Mouse (Mus musculus) kidney, postnatal 10 days (tissue): ENCODE data around the gene Rbm17.

Experiments
- DNase-seq: peaks from one replicate; pipeline ENCODE4 v3.0.0; 2021; ENCODE audit warnings: mixed read lengths

Rbm17 gene

DNA sequence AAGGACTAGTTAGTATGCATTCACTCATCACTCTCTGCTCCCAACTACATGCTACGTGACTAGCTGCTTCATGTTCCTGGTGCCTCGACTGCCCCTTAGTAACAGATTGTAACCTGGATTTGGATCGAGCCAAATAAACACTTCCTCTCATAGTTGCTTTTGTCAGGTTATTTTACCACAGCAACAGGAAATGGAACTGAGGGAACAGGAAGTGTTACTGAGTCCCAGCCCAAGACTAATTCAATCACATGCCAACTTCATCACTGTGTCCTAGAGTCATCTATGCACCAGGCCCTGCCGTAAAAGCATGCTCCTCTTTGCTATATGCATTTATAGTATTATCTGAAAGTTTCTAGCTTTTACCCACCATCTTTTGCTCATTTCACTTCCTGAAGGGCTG is 16.0 kb downstream of the Rbm17 start:
- DNase-seq: no peak

DNA sequence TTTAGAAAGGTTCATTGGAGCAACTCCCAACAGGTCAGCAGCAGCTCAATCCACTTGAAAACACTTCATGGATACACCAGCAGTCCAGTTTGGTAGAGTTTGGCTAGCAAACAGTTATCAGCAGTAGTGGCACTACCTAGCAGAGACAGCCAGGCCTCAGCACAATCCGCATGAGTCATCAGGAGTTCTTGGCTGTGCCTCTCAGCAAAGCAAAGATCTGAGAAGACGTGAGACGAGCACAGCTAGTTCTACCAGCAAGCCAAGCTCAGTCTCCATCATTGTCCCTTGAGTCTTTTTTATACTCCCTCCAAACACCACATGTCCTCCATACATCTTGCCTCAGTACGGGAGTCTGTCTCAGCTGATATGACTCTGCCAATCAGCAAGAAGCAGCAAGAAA is 24.6 kb downstream of the Rbm17 start:
- DNase-seq: no peak

DNA sequence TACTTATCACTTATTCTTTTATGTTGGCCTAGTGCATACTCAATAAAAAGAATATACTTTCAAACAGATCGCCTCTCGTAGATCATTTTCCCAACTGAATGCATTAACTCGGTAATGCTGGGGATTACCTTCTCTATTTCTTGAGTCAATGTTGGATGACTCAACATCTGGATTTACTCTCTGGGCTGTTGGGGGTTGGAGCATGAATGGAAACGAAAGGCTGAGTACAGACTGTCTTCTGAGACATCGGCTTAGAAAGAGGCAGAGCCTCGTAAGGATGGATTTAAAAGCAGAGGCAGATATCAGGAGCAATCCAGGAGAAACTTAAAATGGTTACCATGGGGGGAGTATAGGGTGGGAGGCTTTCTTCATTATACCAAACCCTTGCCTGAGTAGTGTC is 25.8 kb downstream of the Rbm17 start:
- DNase-seq: no peak

DNA sequence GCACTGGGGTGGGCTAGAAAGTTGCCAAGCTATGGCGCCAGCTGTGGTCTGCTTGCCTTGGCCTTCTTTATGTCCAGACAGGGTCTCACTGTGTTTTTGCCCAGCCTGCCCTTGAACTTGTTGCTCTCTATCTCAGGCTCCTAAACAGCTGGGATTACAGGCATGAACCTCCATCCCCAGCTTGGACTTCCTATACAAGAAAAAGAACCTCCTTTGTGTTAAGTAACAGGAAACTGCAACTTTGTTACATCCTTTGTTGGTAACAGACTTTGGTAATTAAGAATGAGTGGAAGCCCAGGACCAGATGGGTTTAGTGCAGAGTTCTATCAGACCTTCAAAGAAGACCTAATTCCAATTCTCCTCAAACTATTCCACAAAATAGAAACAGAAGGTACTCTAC is 30.3 kb downstream of the Rbm17 start:
- no peak for DNase-seq

DNA sequence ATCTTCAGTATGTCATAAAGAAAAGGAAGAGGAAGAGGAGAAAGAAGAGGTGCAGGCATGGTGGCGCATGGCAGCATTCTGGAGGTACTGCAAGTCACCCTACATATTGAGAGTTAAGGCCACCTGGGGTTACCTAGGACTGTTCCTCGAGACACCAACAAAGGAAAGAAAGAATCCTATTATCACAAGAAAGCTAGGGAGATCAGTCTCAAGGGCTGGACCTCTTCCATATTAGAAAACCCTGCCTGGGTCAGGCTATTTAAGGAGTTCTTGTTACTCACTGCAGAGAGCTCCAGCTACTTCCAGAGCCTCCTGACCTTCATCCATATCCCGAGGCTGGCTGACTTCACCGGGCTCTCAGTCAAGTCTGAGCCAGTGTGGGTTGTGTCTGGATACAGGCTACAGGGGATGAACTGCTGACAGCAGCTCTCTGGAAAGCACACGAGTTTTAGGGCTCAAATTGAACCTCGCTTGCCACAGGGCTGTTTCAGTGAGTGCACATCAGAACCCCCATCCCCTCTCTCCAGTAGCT is 32.9 kb downstream of the Rbm17 start:
- DNase-seq: no peak

DNA sequence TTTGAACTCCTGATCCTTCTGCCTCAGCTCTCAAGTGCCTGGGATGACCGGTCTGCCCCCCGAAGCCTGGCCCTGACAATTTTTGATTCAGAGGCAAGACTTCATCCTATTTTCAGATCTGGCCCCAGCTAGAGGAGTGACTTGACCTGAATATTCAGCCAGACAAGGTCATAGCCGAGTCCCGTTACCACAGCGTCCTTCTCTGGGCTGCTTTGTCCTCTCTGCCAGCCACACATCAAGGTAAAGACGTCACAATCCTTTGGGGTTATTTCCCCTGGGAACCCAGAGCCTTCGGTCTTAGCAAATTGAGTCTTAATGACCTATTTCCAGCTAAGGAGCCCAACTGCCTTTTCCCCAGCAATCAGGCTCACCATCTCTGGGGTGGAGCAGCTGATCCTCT is 35.5 kb downstream of the Rbm17 start:
- no peak for DNase-seq

DNA sequence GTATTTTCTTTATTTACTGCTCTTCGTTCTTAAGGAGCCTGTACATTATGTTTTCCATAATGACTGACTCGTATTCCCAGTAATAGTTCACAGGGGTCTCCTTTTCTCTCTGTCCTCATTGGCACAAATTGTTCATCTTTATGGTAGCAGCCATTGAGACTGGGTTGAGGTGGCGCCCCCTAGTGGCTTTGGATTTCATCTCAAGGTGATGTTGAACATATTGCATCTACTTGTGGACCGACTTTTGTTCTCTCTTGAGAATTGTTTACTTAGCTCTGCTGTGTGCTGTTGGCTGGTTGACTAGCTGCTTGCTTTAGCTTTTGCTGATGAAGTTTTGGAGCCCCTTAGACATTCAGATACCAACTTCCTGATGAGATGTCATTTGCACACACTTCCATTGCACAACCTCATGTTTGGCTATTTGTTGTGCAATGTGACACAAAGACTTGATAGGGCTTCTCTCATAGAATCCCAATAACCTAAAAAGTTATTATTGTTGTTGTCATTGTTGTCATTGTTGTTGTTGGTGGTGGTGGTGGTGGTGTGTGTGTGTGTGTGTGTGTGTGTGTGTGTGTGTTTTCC is 36.1 kb downstream of the Rbm17 start:
- peak; percentile 69 for DNase-seq

DNA sequence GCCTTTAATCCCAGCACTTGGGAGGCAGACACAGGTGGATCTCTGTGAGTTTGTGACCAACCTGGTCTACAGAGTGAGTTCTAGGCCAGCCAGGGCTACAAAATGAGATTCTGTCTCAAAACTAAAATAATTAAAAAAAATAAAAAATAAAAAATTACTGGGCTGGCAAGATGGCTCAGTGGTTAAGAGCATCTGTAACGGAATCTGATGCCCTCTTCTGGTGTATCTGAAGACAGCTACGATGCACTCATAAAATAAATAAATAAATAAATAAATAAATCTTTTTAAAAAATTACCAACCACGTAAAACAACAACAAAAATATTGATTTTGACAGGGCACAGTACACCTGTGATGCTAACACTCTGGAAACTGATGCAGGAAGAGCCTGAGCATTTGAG is 37.1 kb downstream of the Rbm17 start:
- DNase-seq: no peak

DNA sequence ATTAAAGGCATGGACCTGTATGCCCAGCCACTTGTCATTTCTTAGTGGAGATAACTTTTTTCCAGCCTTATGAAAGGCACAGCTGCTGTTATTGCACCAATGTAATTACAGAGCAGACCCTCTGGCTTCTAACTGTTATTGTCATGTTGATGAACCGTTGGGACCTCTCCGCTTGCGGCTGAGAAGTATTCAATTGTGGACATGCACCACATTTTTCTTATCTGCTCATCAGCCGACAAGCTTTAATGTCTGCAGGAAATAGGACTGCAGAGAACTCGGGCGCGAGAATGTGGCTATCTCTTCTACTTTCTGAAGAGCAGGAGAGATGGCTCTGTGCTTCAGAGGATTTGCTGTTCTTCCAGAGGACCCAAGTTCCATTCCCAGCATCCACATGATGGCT is 37.7 kb downstream of the Rbm17 start:
- DNase-seq: no peak

DNA sequence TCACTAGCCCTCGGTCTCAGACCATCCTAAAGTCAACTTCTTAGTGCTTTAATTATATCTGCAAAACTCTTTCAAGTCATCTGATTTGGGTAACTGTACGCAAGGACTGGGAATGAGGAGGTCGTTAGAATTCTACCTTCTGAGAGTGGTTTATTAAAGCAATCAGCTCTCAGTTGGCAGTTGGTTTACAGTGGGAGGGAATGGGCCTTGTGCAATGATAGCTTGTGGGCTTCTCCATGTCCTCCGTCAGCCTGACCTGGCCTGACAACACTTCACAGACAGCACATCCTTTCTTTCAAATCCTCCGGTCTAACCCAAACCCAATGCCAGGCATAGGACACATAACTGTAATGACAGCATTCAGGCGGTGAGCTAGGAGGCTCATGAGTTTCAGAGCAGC is 39.2 kb downstream of the Rbm17 start:
- no peak for DNase-seq

DNA sequence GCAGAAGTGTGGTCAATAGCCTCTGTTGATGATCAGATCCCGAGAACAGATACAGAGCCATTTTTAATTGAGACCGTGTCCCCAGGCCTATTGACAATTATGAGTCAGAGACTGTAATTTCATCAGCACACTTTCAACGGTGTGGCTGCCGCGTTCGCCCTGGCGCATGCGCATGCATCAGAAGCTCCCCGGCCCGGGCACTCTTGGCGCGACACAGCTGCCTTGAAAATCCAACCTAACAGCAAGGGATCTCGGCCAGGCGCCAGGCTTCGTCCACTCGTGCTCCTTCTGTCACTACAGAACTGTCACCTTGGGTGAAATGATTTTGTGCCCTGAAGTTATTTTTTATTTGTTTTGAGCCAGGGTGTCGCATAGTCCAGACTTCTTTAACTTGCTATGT is 40.7 kb downstream of the Rbm17 start:
- no peak for DNase-seq

DNA sequence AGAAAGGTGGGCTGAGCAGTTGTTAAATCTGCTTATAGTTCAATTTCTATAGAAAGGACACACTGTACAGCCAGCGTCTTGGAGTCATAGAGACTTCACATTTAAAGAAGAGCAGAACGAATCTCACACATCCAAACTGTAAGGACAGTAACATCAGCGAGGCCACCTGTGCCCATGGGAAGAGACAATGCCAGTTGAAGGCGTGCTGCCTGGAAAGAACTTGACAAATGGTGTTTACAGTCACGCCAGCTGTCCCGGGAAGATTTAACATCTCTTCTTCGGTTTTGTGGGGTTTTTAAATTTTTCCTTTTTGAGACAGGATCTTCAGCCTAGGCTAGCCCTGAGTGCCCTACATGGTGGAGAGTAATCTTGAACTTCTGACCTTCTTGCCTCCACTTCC is 45.3 kb downstream of the Rbm17 start:
- DNase-seq: no peak

DNA sequence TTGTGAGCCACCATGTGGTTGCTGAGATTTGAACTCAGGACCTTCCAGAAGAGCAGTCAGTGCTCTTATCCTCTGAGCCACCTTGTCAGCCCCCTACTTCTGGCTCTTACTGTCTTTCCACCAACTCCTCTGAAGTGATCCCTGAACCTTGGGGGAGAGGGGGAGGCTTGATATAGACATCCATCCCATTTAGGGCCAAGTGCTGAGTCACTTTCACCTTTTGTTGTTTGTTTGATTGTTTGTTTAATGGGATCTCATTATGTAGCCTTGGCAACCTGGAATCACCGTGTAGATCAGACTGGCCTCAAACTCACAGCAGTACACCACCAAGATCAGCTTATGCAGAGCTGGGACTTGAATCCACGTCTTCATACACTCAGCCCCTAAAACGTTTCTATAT is 46.7 kb downstream of the Rbm17 start:
- DNase-seq: no peak

DNA sequence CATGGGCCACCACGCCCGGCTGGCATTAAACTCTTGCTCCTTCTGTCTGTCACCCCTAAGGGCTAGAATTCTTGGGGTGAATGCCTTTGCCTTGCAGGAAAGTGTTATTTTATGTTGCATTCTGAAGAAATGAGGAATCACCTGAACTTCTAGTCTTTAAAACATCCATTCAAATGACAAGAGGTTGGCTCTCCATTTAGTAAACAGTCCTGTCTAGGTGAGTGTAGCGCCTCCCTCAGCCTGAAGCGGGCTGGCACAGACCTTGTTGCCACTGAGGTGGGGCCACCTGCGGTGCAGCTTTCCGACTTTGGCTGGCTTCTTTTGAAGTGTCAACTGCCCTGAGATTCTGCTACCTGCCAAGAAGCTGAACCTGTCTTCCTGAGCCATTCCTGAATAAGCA is 48.6 kb downstream of the Rbm17 start:
- DNase-seq: no peak

DNA sequence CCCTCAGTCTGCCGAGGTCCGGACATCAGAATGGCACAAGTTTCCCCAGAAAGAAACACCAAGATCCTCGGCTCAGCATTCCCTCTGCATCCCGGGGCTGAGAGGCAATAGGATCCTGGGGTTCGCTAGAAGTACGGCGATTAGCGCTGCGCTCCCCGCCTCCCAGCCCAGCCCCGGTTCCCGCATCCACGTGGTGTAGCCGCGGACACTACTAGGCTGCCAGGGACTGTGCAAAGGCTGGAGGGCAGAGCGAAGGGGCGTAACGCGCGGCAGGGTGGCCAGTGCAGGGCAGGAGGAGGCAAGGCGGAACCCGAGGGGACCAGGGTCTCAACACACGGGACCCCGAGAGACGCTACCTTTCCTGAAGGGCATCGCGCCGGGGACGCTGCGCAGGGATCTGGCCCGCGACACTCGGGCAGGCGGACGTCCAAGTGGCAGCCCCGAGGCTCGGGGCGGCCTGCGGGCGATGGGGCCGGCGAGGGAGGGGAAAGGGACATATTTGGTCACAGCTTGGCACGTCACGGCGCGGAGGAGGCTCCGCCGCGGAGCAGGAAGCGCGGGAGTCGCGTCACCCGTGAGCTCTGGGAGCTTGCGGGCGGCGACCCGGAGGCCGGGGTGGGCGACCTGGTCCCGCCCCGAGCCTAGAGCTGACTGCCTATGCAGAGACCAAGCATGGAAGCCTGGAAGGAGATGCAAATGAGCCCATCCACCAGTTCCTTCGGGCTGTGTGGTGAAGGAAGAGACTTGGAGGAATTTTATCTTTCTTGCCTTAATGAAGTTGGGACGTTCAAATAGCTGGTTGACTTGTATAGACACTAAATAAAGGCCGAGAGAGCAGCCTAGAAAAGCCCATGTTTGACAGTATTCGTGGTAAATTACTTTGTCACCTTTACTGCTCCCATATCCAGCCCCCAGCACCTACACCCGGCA is 50.2 kb downstream of the Rbm17 start, which contains the start of gene Pfkfb3:
Gene Pfkfb3, minus strand, starts transcription at position 607 of the 930 bp plus-strand sequence.
- DNase-seq: peak; percentile 85

DNA sequence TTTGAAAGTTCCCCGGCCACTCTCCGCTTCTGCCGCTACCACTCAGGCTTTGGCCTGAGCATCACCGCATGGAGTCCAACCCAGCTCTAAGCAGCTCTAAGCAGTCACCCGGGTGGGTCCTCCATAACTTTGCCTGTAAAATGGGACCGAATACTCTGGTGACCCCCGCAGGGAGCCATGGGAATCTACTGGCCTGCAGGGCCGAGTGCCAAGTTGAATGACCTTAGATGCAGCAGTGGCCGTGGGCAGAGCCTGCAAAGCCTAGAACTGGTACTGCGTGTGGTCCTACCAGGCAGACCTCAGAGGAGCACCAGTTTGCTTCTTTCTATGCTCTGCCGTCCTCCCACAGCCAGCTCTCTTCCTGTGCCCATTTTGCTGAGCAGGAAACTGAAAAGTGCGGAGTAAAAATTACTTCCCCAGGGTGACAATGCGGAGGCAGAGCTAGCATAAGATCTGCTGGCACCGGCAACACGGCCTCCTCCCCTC is 50.9 kb downstream of the Rbm17 start:
- DNase-seq: peak; percentile 58

DNA sequence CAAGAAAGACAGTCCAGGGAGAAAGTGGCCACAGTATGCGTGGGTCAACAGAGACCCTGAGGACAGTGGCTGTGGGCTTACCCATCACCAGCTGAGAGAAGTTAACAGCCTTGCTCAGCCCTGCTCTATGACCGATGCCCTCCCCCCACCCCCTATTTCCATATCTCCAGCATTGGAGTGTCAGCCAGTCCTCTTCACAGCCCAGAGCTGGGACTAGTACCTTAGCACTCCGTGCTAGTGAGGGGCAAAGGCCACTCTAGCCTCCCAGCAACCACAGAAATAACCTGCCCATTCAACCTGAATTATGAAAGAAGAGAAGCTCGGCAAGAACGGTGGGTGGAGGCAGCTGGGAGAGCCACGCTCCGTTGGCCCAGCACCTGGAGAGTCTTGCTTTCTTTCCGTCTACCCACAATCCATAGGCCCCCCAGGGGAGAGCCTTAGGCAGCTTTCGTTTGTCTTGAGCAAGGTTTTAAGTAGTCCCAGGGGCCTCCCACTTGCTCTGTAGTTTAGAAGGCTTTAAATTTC is 51.6 kb downstream of the Rbm17 start:
- DNase-seq: peak; percentile 59

DNA sequence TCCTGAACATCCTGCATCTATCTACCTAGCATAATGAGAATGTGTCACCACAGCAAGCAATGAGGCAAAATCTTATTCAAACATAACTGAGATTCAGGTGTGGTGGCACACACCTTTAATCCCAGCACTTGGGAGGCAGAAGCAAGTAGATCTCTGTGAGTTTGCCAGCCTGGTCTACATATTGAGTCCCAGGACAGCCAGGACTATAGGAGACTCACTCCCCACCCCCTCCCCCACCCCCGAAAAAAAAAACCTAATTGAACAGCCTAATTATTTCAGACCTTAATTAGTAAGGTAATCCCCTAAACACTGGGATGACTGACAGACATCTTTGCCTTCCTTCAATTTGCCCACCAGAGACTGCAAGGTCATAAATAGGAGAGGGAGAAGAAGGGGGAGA is 52.2 kb downstream of the Rbm17 start:
- no peak for DNase-seq

DNA sequence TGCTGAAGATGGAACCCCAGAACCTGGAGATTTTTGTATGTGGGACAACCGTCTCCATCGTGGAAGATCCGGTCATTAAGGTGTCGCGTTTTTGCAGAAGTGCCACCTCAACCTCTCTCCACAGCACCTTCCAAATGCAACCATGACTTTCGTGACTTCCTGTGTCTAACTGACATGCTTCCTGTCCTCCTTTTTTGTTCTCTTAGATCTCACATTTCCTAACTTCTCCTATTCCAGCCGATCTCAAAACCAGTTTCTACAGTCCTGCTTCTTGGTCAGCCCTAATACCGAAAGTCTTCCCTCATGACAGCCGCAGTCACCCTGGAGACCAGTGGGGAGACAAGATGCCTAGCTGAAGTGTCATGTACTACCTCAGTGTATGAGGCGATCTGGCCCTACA is 55.4 kb downstream of the Rbm17 start:
- no peak for DNase-seq

DNA sequence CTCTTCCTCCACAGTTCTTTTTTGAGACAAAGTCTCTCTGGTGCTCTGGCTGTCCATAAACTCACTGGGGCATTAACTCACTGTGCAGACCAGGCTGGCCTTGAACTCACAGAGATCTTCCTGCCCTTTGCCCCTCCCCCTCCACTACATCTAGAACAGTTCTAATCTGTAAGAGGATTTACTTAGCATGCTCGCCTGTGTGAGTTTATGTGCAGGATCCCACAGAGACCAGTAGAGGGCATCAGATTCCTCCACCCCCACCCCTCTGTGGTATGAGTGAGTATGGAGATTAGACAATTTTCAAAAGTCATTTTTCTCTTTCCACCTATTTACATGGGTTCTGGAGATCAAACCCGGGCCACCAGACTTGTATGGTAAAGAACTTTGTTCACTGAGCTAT is 56.3 kb downstream of the Rbm17 start:
- no peak for DNase-seq

DNA sequence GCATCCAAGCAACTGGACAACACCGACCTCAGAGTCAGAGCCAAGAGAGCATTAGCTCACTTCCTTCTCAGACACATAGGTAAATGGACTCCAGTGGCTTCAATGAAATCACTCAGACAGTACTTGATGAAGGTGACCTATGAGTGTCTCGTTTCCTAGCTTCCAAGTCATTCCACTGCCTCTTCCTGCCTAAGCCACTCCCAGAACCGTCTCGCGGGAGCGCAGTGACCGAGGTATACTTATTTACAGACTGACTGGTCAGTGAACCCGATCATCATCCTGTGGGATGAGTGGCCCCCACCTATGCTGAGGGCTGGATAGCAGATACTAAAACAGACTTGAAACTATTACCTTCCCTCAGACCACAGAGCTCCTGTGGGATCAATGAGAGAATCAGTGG is 57.9 kb downstream of the Rbm17 start:
- peak; percentile 70 for DNase-seq

DNA sequence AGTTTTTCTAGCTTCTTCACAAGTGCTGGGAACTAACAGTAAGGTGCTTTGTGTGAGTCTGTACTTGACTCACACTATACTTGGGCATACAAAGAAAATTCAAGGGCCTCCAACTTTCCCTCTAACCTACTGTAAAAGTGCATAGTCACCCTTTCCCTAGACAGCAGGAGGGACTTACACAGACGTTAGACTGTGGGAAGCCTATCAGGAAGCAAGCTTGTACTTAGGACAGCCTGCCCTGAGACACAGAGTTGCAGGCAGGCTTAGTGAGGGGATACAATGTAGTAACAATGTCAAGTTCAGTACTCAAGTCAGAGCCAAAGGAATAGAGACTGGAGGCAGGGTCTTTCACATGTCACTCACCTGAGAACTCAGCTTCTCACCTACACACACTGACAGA is 58.6 kb downstream of the Rbm17 start:
- DNase-seq: peak; percentile 9

DNA sequence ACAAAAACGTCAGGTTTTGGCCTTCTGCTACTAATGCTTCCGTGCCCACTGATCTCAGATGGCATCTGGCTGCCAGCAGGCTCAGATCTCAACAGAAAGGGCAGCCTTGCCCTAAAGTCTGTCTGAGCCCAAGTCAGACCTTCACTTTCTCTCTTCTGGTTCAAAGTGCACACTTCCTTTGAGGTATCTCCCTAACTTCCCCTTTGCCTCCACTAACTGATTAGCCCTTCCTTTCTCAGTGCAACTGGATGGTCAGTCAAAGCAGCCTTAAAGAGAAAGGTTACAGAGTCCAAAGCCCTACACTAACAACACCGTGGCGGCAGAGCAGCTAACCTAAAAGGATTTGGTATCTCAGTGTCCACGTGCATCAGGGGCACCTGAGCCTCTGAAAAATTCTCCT is 59.6 kb downstream of the Rbm17 start:
- peak; percentile 7 for DNase-seq

DNA sequence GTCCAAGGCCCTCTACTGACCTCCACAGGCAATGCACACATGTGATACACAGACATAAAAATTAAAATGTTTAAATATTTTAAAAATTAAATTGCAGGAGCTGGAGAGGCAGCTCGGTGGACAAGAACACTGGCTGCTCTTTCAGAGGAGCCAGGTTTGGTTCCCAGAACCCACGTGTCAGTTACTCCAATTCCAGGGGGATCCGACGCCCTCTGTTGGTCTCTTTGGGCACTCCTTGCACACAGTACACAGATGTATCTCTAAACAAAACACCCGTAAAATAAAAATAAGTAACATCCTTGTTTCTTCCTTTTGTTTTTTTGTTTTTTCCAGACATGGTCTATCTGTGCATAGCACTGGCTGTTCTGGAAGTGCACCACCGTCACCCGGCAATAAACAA is 60.8 kb downstream of the Rbm17 start:
- peak; percentile 12 for DNase-seq
